Mouse (Mus musculus) stomach, postnatal 0 days (tissue): ENCODE measurements around the gene Lman2. TPM values are rescaled to one million over a fixed set of nuclear protein-coding genes. Genes with fewer than 3 reads are reported as not detected.

ENCODE experiments used
- ATAC-seq: fragments of 200-750 bp; cut with Nextera tagmentation; 2 replicates; pipeline ENCODE4 v1.8.0; 2017; ENCODE audit not compliant: low FRiP score, low TSS enrichment
- DNase-seq: peaks from one replicate; pipeline ENCODE4 v3.0.0-alpha.2; 2016; ENCODE audit warnings: low spot score
- H3K27ac ChIP-seq: fragments of 300-500 bp; sonication (generic); replicated peaks from 2 replicates; pipeline ENCODE4 v1.5.1; 2014; ENCODE audit warnings: mild to moderate bottlenecking, control low read depth
- H3K27me3 ChIP-seq: fragments of 300-500 bp; sonication (generic); 2 replicates; pipeline ENCODE4 v1.6.1; 2014; ENCODE audit warnings: low read length; ENCODE audit not compliant: control insufficient read depth, insufficient read depth
- H3K36me3 ChIP-seq: fragments of 300-500 bp; sonication (generic); 2 replicates; pipeline ENCODE4 v1.6.1; 2014; ENCODE audit warnings: low read length, mixed read lengths; ENCODE audit not compliant: control insufficient read depth, insufficient read depth
- H3K4me1 ChIP-seq: fragments of 300-500 bp; sonication (generic); replicated peaks from 2 replicates; pipeline ENCODE4 v1.6.1; 2014; ENCODE audit warnings: antibody characterized with exemption; ENCODE audit not compliant: control insufficient read depth, insufficient read depth
- H3K4me2 ChIP-seq: fragments of 300-500 bp; sonication (generic); replicated peaks from 2 replicates; pipeline ENCODE4 v1.6.1; 2014; ENCODE audit warnings: low read depth, mild to moderate bottlenecking, control low read depth, moderate library complexity
- H3K4me3 ChIP-seq: fragments of 300-500 bp; sonication (generic); 2 replicates; pipeline ENCODE4 v1.5.1; 2014; ENCODE audit warnings: low read depth, low read length, control low read depth
- H3K9ac ChIP-seq: fragments of 300-500 bp; sonication (generic); 2 replicates; pipeline ENCODE4 v1.6.1; 2014; ENCODE audit warnings: mild to moderate bottlenecking, low read length, control low read depth, mixed read lengths
- H3K9me3 ChIP-seq: fragments of 300-500 bp; sonication (generic); 2 replicates; pipeline ENCODE4 v1.6.1; 2016; ENCODE audit warnings: low read length; ENCODE audit not compliant: control insufficient read depth
- CTCF ChIP-seq: IDR thresholded peaks from 2 replicates; pipeline ENCODE4 v1.5.1; 2016; ENCODE audit warnings: antibody characterized with exemption, low read depth, mild to moderate bottlenecking, moderate library complexity
- EP300 ChIP-seq: optimal IDR thresholded peaks from 2 replicates; pipeline ENCODE3; 2016; ENCODE audit warnings: antibody characterized with exemption
- WGBS: fragments of 180-500 bp; shearing (Covaris S2); extraction: QIAGEN DNeasy Blood & Tissue Kit; methylation state at CpG from one replicate; pipeline ENCODE4 v1.1.7; 2014; 5-methylcytosine and 5-hydroxymethylcytosine counted together
- polyA plus RNA-seq: library from polyadenylated mRNA; unstranded; fragments of >200 nt; fragmentation: Nextera tagmentation; extraction: Ambion mirVana; gene quantifications from 2 replicates; pipeline ENCODE4 v1.2.1, GENCODE M21; 2015

Gene Lman2
- polyA plus RNA-seq, 1 experiment from 2014 or later = 73.7 TPM

DNA sequence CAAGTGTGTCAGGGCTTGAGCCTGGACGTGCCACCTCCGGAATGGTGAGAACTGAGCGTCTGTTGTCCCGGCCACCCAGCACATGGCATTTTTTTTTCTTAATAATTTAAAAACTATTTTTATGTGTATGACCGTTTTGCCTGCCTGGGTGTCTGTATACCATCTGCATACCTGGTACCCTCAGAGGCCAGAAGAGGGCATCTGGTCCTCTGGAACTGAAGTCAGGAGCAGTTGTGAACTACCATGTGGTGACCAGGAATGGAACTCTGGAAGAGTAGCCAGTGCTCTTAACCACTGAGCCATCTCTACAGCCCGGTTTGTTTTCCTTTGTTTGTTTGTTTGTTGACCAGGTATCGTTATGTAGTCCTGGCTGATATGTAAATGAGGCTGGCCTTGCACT is 5.8 kb upstream of the Lman2 start:
- Histone ChIP-seq H3K9ac (no peak overlapping the region), H3K4me2 (no peak overlapping the region), H3K27me3 (no peaks in the 10 kb centered on the region), H3K9me3 (no peaks in the 10 kb centered on the region), H3K4me1 (no peaks in the 10 kb centered on the region), H3K4me3 (no peak overlapping the region), H3K27ac (no peak overlapping the region), H3K36me3 (no peaks in the 10 kb centered on the region)
- peak; percentile 40 for TF ChIP-seq CTCF
- no peak for TF ChIP-seq EP300
- ATAC-seq (no peak), DNase-seq (no peak)
- 63% methylated on average over 7 of the region's 7 CpGs for WGBS

- TF ChIP-seq EP300 (no peak), CTCF (no peak; the same call in 1 of the 2 replicates)
- H3K4me1 ChIP-seq = no peaks in the 10 kb centered on the region; the same call in 1 of the 2 replicates
Measured at GRCm38 (mm10) chr13:55361974-55362452, 570 bp downstream of the Lman2 start.

DNA sequence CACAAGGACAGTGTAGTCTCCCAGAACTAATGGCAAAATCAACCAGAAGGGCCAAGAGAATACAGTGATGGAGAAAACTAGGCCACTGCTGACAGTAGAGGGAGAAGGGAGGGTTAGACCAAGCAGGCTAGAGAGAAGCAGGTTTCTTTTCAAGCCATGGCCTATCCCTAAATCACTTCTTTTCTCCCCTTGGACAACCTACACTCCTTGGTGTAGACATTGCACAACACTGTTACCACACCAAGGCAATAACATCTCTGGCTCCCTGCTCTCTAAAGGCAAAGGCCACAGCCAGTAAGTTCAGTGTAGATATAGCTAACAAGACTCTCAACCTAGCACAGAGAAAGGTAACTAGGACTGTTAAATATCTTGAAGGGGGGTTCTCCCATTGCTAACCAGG is 1.4 kb downstream of the Lman2 start:
- Histone ChIP-seq H3K4me2 (peak overlapping the region; percentile 83), H3K27ac (no peak overlapping the region), H3K27me3 (no peaks in the 10 kb centered on the region), H3K4me1 (no peaks in the 10 kb centered on the region; the same call in 1 of the 2 replicates), H3K36me3 (peaks cover 10% of the 10 kb centered on the region), H3K9me3 (no peaks in the 10 kb centered on the region), H3K4me3 (peak overlapping the region; percentile 94; the same call in 1 of the 2 replicates), H3K9ac (peak overlapping the region; percentile 96)
- no peak for ATAC-seq
- TF ChIP-seq CTCF = no peak
- TF ChIP-seq EP300 = no peak
- DNase-seq = no peak

More at GRCm38 (mm10) chr13:55361974-55362452, 570 bp downstream of the Lman2 start:
- Histone ChIP-seq H3K36me3 (peaks cover 10% of the 10 kb centered on the region), H3K9ac (peak overlapping the region; percentile 96), H3K9me3 (no peaks in the 10 kb centered on the region), H3K4me2 (peak overlapping the region; percentile 83), H3K27me3 (no peaks in the 10 kb centered on the region), H3K27ac (peak overlapping the region; percentile 97), H3K4me3 (peak overlapping the region; percentile 94)
- no peak for DNase-seq
- WGBS = under 1% methylated on average over 32 of the region's 32 CpGs
- peak; percentile 25 for ATAC-seq

GRCm38 (mm10) chr13:55346745-55347144 is 15.8 kb downstream of the Lman2 start:
- Histone ChIP-seq H3K27me3 (no peaks in the 10 kb centered on the region), H3K36me3 (peaks cover 44% of the 10 kb centered on the region), H3K9me3 (no peaks in the 10 kb centered on the region), H3K4me1 (no peaks in the 10 kb centered on the region), H3K4me2 (no peak overlapping the region), H3K27ac (no peak overlapping the region), H3K4me3 (no peak overlapping the region), H3K9ac (no peak overlapping the region)
- DNase-seq = no peak
- ATAC-seq = no peak
- WGBS = 87% methylated on average over 11 of the region's 11 CpGs
- TF ChIP-seq CTCF = no peak
- no peak for TF ChIP-seq EP300

DNA sequence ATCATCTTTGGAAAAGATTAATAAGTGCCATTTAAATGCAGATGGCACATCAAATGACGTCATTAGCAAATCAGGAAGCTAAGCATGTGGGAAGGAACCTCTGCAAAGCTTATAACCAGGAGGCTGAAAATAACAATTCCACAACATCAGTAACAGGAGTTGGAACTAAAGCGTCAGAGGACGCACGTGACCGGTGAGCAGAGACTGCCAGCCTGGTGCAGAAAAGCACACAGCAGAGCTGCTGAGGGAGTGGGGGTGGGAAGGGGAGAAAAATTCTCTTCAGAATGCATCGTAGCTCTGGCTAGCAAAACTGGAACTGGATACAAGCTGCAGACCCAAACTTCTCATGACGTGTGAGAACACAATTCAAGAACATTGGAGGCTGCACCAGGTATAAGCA is 18.3 kb downstream of the Lman2 start:
- ATAC-seq = no peak
- Histone ChIP-seq H3K4me3 (no peak overlapping the region), H3K9me3 (no peaks in the 10 kb centered on the region), H3K27me3 (no peaks in the 10 kb centered on the region), H3K4me2 (no peak overlapping the region), H3K9ac (no peak overlapping the region), H3K4me1 (no peaks in the 10 kb centered on the region), H3K36me3 (peaks cover 34% of the 10 kb centered on the region), H3K27ac (no peak overlapping the region)
- no peak for TF ChIP-seq EP300
- no peak for TF ChIP-seq CTCF
- DNase-seq = no peak
- 89% methylated on average over 7 of the region's 7 CpGs for WGBS

GRCm38 (mm10) chr13:55342469-55342868 is 20.1 kb downstream of the Lman2 start:
- 24% methylated on average over 11 of the region's 11 CpGs for WGBS
- DNase-seq (no peak), ATAC-seq (no peak)
- no peak overlapping the region for H3K4me3 ChIP-seq
- H3K36me3 ChIP-seq = peaks cover 22% of the 10 kb centered on the region
- no peak for TF ChIP-seq EP300
- TF ChIP-seq CTCF = no peak
- H3K9ac ChIP-seq = no peak overlapping the region
- no peak overlapping the region for H3K4me2 ChIP-seq
- H3K9me3 ChIP-seq = no peaks in the 10 kb centered on the region
- H3K27ac ChIP-seq = no peak overlapping the region
- no peaks in the 10 kb centered on the region for H3K4me1 ChIP-seq
- H3K27me3 ChIP-seq = no peaks in the 10 kb centered on the region
